Mouse (Mus musculus) bone marrow macrophage, adult 2 months (primary cell): ENCODE results near the gene Plekhm3.

Experiments used
- CTCF ChIP-seq: IDR thresholded peaks from 2 replicates; pipeline ENCODE4 v1.5.1; 2012; ENCODE audit warnings: low read depth, mild to moderate bottlenecking, low read length, moderate library complexity
- POLR2A ChIP-seq: IDR thresholded peaks from 2 replicates; pipeline ENCODE4 v1.6.1; 2012; ENCODE audit warnings: mild to moderate bottlenecking, low read depth, low read length, borderline replicate concordance

DNA sequence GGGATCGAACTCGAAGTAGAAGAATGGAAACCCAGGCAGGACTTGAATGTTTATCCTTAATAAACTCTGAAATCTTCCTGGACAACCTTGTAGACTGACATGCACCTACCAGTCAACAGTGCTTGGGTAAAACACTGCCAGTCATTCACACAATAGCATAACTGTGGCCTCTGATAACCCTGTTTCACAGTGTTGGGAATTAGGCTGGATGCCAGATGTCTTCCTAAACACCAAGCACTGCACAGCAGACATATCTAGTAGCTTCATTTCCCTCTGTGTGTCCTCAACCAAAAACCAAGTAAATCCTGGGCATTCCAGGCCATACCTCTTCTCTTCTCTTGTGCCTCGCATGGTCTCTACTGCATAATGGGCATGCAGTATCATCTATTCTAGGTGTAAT lies 42.3 kb downstream of the Plekhm3 start:
- TF ChIP-seq POLR2A: no peak
- TF ChIP-seq CTCF: no peak
